ENCODE assay signal across 25 mouse cellular contexts in the genomic region with DNA sequence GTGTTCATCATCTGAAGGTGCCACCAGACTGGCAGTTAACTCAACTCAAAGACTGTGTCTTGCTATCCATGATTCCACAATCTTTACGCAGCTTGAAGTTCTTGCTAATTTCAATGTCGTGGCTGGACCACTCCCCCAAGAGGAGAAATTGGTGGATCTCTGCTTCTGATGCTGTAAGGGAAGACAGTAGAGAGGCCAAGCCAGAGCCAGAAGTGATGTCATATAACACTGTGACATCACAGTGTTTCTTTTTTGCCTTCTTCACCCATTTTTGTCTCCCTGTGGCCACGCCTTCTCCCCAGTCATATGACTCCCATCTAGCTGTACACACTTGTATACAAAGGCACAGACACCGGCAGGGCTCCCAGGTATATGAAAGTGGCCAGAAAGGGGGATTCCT. TPM values are rescaled to one million over a fixed set of nuclear protein-coding genes. Genes with fewer than 3 reads are reported as not detected.
"Had no signal": no experiment of that assay in that cellular context is flagged by ENCODE, and none has a peak within 500 bp of the region (broad histone marks: within the 10 kb centered on the region; RNA-seq: fewer than 3 reads in every experiment).

A gene (plus strand): TSS at position 301 of the 400 bp plus-strand sequence.

- H3K36me3 ChIP-seq: neural tube, embryonic 12.5 days; neural tube, embryonic 13.5 days; neural tube, embryonic 15.5 days; stomach, embryonic 15.5 days had no signal

- H3K27ac ChIP-seq: neural tube, embryonic 12.5 days; neural tube, embryonic 13.5 days; neural tube, embryonic 15.5 days; stomach, embryonic 15.5 days; stomach, postnatal 0 days had no signal

- DNase-seq: retina, postnatal 1 day; right cerebral cortex, adult 18-20 months; right cerebral cortex, postnatal 14 days; right cerebral cortex, postnatal 25 days; right cerebral cortex, postnatal 4 days; spleen, adult 18-20 months; thymus, adult 18-20 months; thymus, adult 2 months; thymus, postnatal 14 days; thymus, postnatal 25 days; thymus, postnatal 36 days; thymus, postnatal 4 days had no signal

- H3K4me3 ChIP-seq: neural tube, embryonic 12.5 days; neural tube, embryonic 13.5 days; neural tube, embryonic 15.5 days; stomach, embryonic 15.5 days had no signal

- H3K27me3 ChIP-seq: neural tube, embryonic 15.5 days; stomach, embryonic 15.5 days had no signal

RNA-seq across cellular contexts. Expression of the gene that starts here (rescaled TPM):
- total RNA-seq: neutrophil, adult 5-6 weeks had no signal
- polyA plus RNA-seq: neural tube, embryonic 11.5 days; neural tube, embryonic 12.5 days; neural tube, embryonic 13.5 days; neural tube, embryonic 14.5 days; neural tube, embryonic 15.5 days; small intestine, adult 2 months; spleen, adult 2 months; stomach, embryonic 14.5 days; stomach, embryonic 15.5 days; stomach, embryonic 16.5 days; stomach, postnatal 0 days; thymus, adult 2 months; thymus, postnatal 0 days had no signal
